Mouse (Mus musculus) cerebellum, adult 11 months (tissue): ENCODE measurements at regions not wholly inside any gene's neighbourhood (a gene's known extent, or its start where the extent isn't known, plus 50 kb on each side); places are given as distances from the start of the nearest gene placed in this dataset.

Source experiments
- DNase-seq: peaks from one replicate; pipeline ENCODE4 v3.0.0; 2022

GRCm38 (mm10) chr11:50547776-50548175 is 54.1 kb upstream of the Adamts2 start:
- DNase-seq = no peak

GRCm38 (mm10) chr11:50546456-50547144 is 55.3 kb upstream of the Adamts2 start:
- DNase-seq = peak; percentile 12

- DNase-seq = no peak
These were observed 56.5 kb upstream of the Adamts2 start for GRCm38 (mm10) chr11:50545421-50545820.

GRCm38 (mm10) chr11:50540136-50540535 is 61.7 kb upstream of the Adamts2 start:
- peak; percentile 18 for DNase-seq

- no peak for DNase-seq
These were observed 67.6 kb upstream of the Adamts2 start for GRCm38 (mm10) chr11:50534266-50534665.

- no peak for DNase-seq
These were observed 74.0 kb upstream of the Adamts2 start for GRCm38 (mm10) chr11:50527923-50528322.

- no peak for DNase-seq
These were observed 81.7 kb upstream of the Adamts2 start for GRCm38 (mm10) chr11:50520162-50520561.

- no peak for DNase-seq
These were observed 77.0 kb upstream of the Rufy1 start for GRCm38 (mm10) chr11:50507882-50508281.

GRCm38 (mm10) chr11:50507498-50507824 is 76.5 kb upstream of the Rufy1 start:
- no peak for DNase-seq

GRCm38 (mm10) chr11:50506820-50507497 is 76.0 kb upstream of the Rufy1 start:
- no peak for DNase-seq

- no peak for DNase-seq
These were observed 70.4 kb upstream of the Rufy1 start for GRCm38 (mm10) chr11:50501352-50501751.

- no peak for DNase-seq
These were observed 62.2 kb upstream of the Rufy1 start for GRCm38 (mm10) chr11:50493123-50493476.

- no peak for DNase-seq
These were observed 61.6 kb upstream of the Rufy1 start for GRCm38 (mm10) chr11:50492399-50493122.

- no peak for DNase-seq
These were observed 52.9 kb upstream of the Rufy1 start for GRCm38 (mm10) chr11:50483821-50484220.

- DNase-seq = no peak
These were observed 52.2 kb upstream of the Rufy1 start for GRCm38 (mm10) chr11:50483116-50483515.

GRCm38 (mm10) chr11:50482607-50483006 is 51.7 kb upstream of the Rufy1 start:
- no peak for DNase-seq
